Mouse (Mus musculus) brain, embryonic 14.5 days (tissue): ENCODE measurements around the gene 3110040M04Rik.

ENCODE experiments used
- CTCF ChIP-seq: fragments of 200-500 bp; IDR thresholded peaks from 2 replicates; pipeline ENCODE4 v1.5.1; 2012; ENCODE audit warnings: inconsistent platforms, mild to moderate bottlenecking, moderate library complexity, borderline replicate concordance; ENCODE audit not compliant: insufficient read depth, insufficient read length; ENCODE audit errors: extremely low read depth
- POLR2A ChIP-seq: fragments of 200-500 bp; IDR thresholded peaks from 2 replicates; pipeline ENCODE4 v1.6.1; 2012; ENCODE audit warnings: mild to moderate bottlenecking, inconsistent platforms, borderline replicate concordance; ENCODE audit not compliant: poor library complexity, insufficient read depth, insufficient read length, severe bottlenecking; ENCODE audit errors: extremely low read depth

DNA sequence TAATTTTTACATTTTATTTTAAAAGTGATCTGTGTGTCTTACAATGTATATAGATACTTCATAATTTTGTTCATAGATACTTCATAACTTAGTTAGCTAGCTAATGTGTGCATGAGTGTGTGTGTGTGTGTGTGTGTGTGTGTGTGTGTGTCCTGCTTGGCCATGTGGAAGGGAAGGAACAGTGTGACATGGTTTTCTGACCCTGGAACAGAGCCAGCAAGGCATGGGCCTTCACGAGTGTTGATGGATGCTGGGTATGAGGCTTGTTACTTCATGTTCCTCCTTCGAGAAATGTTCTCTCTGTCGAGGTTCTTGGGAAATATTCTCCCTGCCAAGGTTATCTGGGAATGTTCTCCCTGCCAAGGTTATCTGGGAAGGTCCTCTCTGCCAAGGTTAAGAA, 29.8 kb downstream of the 3110040M04Rik start:
- TF ChIP-seq CTCF (no peak), POLR2A (no peak)
